Mouse (Mus musculus) heart, postnatal 25 days (tissue): ENCODE data around the gene Nt5e. TPM values are rescaled to one million over a fixed set of nuclear protein-coding genes. Genes with fewer than 3 reads are reported as not detected.

ENCODE experiments used
- DNase-seq: peaks from one replicate; pipeline ENCODE4 v3.0.0; 2022; ENCODE audit warnings: low spot score
- intact Hi-C: fragments of 180-260 bp; cut with DNase I; formaldehyde crosslinking; loops from one replicate; pipeline ENCODE4 v1.15.1; 2025
- total RNA-seq, 2 experiments: library from RNA; stranded (reverse); gene quantifications; 2 replicates each; pipeline ENCODE4 v1.2.3; 2021

Nt5e gene
- total RNA-seq, 2 experiments from 2014 or later: 13.3 to 13.9 TPM

- intact Hi-C loops: no loop called here
- DNase-seq: no peak
Measured at GRCm38 (mm10) chr9:88373001-88373400, 46.0 kb downstream of the Nt5e start.

- DNase-seq: no peak
- intact Hi-C loops: no loop called here
Measured at GRCm38 (mm10) chr9:88377483-88377882, 50.5 kb downstream of the Nt5e start.

- intact Hi-C loops: no loop called here
- DNase-seq: no peak
Measured at GRCm38 (mm10) chr9:88379057-88379456, 52.1 kb downstream of the Nt5e start.

- DNase-seq: no peak
- intact Hi-C loops: no loop called here
Measured at GRCm38 (mm10) chr9:88380076-88380475, 53.1 kb downstream of the Nt5e start.

GRCm38 (mm10) chr9:88380542-88380941, 53.5 kb downstream of the Nt5e start:
- intact Hi-C loops: no loop called here
- no peak for DNase-seq

- DNase-seq: no peak
- intact Hi-C loops: no loop called here
Measured at GRCm38 (mm10) chr9:88388826-88389225, 61.8 kb downstream of the Nt5e start.

- intact Hi-C loops: no loop called here
- no peak for DNase-seq
Measured at GRCm38 (mm10) chr9:88394852-88395251, 67.9 kb downstream of the Nt5e start.

- DNase-seq: no peak
- intact Hi-C loops: loop anchor here (2.0 kb wide), 1 partner anchor 158 kb away; no protein-coding TSS in a partner anchor
Measured at GRCm38 (mm10) chr9:88398461-88398860, 71.5 kb downstream of the Nt5e start.

- DNase-seq: peak; percentile 14
Measured at GRCm38 (mm10) chr9:88404088-88404487, 77.1 kb downstream of the Nt5e start.

GRCm38 (mm10) chr9:88404515-88404914, 77.5 kb downstream of the Nt5e start:
- DNase-seq: no peak
- intact Hi-C loops: loop anchor here (10.0 kb wide), 1 partner anchor 140 kb away; the partner anchor contains the start of gene Zfp949

More at GRCm38 (mm10) chr9:88404088-88404487, 77.1 kb downstream of the Nt5e start:
- intact Hi-C loops: loop anchor here (10.0 kb wide), 1 partner anchor 141 kb away; the partner anchor contains the start of gene Zfp949

- DNase-seq: no peak
- intact Hi-C loops: loop anchor here (10.0 kb wide), 1 partner anchor 135 kb away; the partner anchor contains the start of gene Zfp949
Measured at GRCm38 (mm10) chr9:88409978-88410377, 83.0 kb downstream of the Nt5e start.

GRCm38 (mm10) chr9:88416752-88417151, 89.8 kb downstream of the Nt5e start:
- DNase-seq: no peak
- intact Hi-C loops: no loop called here

Other genes starting within 250 kb of the Nt5e start
- gene Snx14, start 111.8 kb downstream of the Nt5e start, total RNA-seq: 10 to 100 TPM; 24.5 to 25.6 TPM
- not detected for gene Gm20537, start 129.4 kb downstream of the Nt5e start, total RNA-seq
- gene Syncrip, start 155.4 kb downstream of the Nt5e start, total RNA-seq: 10 to 100 TPM; 53.0 to 64.1 TPM
- 1 to 10 TPM; 6.0 to 9.6 TPM for gene Zfp949, start 220.8 kb downstream of the Nt5e start, total RNA-seq